Mouse (Mus musculus) erythroblast, embryonic 14.5 days (primary cell): ENCODE results near the gene Kat7. TPM values are rescaled to one million over a fixed set of nuclear protein-coding genes. Genes with fewer than 3 reads are reported as not detected.

Experiments used
- H3K27me3 ChIP-seq: 2 replicates; pipeline ENCODE4 v1.6.1; 2012; ENCODE audit warnings: inconsistent platforms; ENCODE audit not compliant: control insufficient read depth
- H3K36me3 ChIP-seq: 2 replicates; pipeline ENCODE4 v1.6.1; 2012; ENCODE audit warnings: mild to moderate bottlenecking, inconsistent platforms; ENCODE audit not compliant: control insufficient read depth
- H3K4me1 ChIP-seq: 2 replicates; pipeline ENCODE4 v1.6.1; 2012; ENCODE audit warnings: inconsistent platforms; ENCODE audit not compliant: control insufficient read depth
- H3K4me3 ChIP-seq: replicated peaks from 2 replicates; pipeline ENCODE3; 2012; ENCODE audit warnings: moderate library complexity, mild to moderate bottlenecking, inconsistent platforms
- H3K9me3 ChIP-seq: 2 replicates; pipeline ENCODE4 v1.6.1; 2012; ENCODE audit warnings: low read length, inconsistent platforms, mixed read lengths; ENCODE audit not compliant: control insufficient read depth
- GATA1 ChIP-seq: IDR thresholded peaks from 2 replicates; pipeline ENCODE4 v1.6.1; 2012; ENCODE audit warnings: low read length, inconsistent platforms, mixed read lengths
- TAL1 ChIP-seq: IDR thresholded peaks from 3 replicates; pipeline ENCODE4 v1.6.1; 2012; ENCODE audit warnings: low read length, inconsistent platforms, mixed read lengths
- polyA plus RNA-seq: library from polyadenylated mRNA; stranded (reverse); fragments of >175 nt; gene quantifications from 2 replicates; pipeline ENCODE4 v1.2.3, GENCODE M21; 2012

Kat7 gene
- polyA plus RNA-seq, 1 experiment: 1.4 TPM

- Histone ChIP-seq H3K27me3 (no peaks in the 10 kb centered on the region), H3K4me1 (peaks cover 10% of the 10 kb centered on the region), H3K4me3 (no peak overlapping the region), H3K36me3 (peaks cover 95% of the 10 kb centered on the region), H3K9me3 (no peaks in the 10 kb centered on the region)
- TF ChIP-seq TAL1 (no peak), GATA1 (no peak)
These were observed 10.2 kb downstream of the Kat7 start for GRCm38 (mm10) chr11:95299886-95300285.

GRCm38 (mm10) chr11:95298146-95298545, 11.9 kb downstream of the Kat7 start:
- no peak for TF ChIP-seq TAL1
- TF ChIP-seq GATA1: no peak
- no peaks in the 10 kb centered on the region for H3K9me3 ChIP-seq
- H3K4me1 ChIP-seq: peaks cover 10% of the 10 kb centered on the region
- H3K4me3 ChIP-seq: no peak overlapping the region
- H3K36me3 ChIP-seq: peaks cover 95% of the 10 kb centered on the region
- H3K27me3 ChIP-seq: no peaks in the 10 kb centered on the region

GRCm38 (mm10) chr11:95295736-95296135, 14.3 kb downstream of the Kat7 start:
- Histone ChIP-seq H3K27me3 (no peaks in the 10 kb centered on the region), H3K9me3 (no peaks in the 10 kb centered on the region), H3K4me1 (peaks cover 9% of the 10 kb centered on the region), H3K36me3 (peaks cover 95% of the 10 kb centered on the region), H3K4me3 (no peak overlapping the region)
- TF ChIP-seq TAL1 (no peak), GATA1 (no peak)

GRCm38 (mm10) chr11:95293017-95293624, 16.9 kb downstream of the Kat7 start:
- H3K4me3 ChIP-seq: no peak overlapping the region
- H3K4me1 ChIP-seq: peaks cover 2% of the 10 kb centered on the region; the same call in 1 of the 2 replicates
- H3K27me3 ChIP-seq: no peaks in the 10 kb centered on the region
- no peaks in the 10 kb centered on the region for H3K9me3 ChIP-seq
- peaks cover 95% of the 10 kb centered on the region for H3K36me3 ChIP-seq
- TF ChIP-seq TAL1: no peak
- no peak for TF ChIP-seq GATA1

- H3K4me1 ChIP-seq: peaks cover 2% of the 10 kb centered on the region; the same call in 1 of the 2 replicates
- H3K36me3 ChIP-seq: peaks cover 94% of the 10 kb centered on the region
- TF ChIP-seq TAL1: no peak
- TF ChIP-seq GATA1: no peak
- H3K9me3 ChIP-seq: no peaks in the 10 kb centered on the region
- no peaks in the 10 kb centered on the region for H3K27me3 ChIP-seq
- no peak overlapping the region for H3K4me3 ChIP-seq
These were observed 18.0 kb downstream of the Kat7 start for GRCm38 (mm10) chr11:95291998-95292397.

GRCm38 (mm10) chr11:95282331-95282730, 27.7 kb downstream of the Kat7 start:
- TF ChIP-seq TAL1 (no peak), GATA1 (no peak)
- Histone ChIP-seq H3K4me1 (peaks cover 5% of the 10 kb centered on the region), H3K27me3 (no peaks in the 10 kb centered on the region)

GRCm38 (mm10) chr11:95279061-95279659, 30.9 kb downstream of the Kat7 start:
- H3K27me3 ChIP-seq: no peaks in the 10 kb centered on the region
- H3K36me3 ChIP-seq: peaks cover 100% of the 10 kb centered on the region
- H3K4me3 ChIP-seq: no peak overlapping the region
- H3K9me3 ChIP-seq: no peaks in the 10 kb centered on the region
- TF ChIP-seq GATA1 (no peak), TAL1 (no peak)
- H3K4me1 ChIP-seq: peaks cover 5% of the 10 kb centered on the region

More at GRCm38 (mm10) chr11:95282331-95282730, 27.7 kb downstream of the Kat7 start:
- Histone ChIP-seq H3K36me3 (peaks cover 100% of the 10 kb centered on the region), H3K9me3 (no peaks in the 10 kb centered on the region), H3K4me3 (no peak overlapping the region)

GRCm38 (mm10) chr11:95276056-95276455, 34.0 kb downstream of the Kat7 start:
- Histone ChIP-seq H3K4me1 (peaks cover 5% of the 10 kb centered on the region), H3K36me3 (peaks cover 100% of the 10 kb centered on the region), H3K9me3 (no peaks in the 10 kb centered on the region), H3K4me3 (no peak overlapping the region), H3K27me3 (no peaks in the 10 kb centered on the region)
- TF ChIP-seq GATA1 (no peak), TAL1 (no peak)

GRCm38 (mm10) chr11:95274613-95275012, 35.4 kb downstream of the Kat7 start:
- Histone ChIP-seq H3K4me1 (peaks cover 5% of the 10 kb centered on the region), H3K9me3 (no peaks in the 10 kb centered on the region), H3K36me3 (peaks cover 100% of the 10 kb centered on the region), H3K27me3 (no peaks in the 10 kb centered on the region), H3K4me3 (no peak overlapping the region)
- no peak for TF ChIP-seq TAL1
- TF ChIP-seq GATA1: no peak

- H3K27me3 ChIP-seq: no peaks in the 10 kb centered on the region
- TF ChIP-seq TAL1 (no peak), GATA1 (no peak)
- peaks cover 100% of the 10 kb centered on the region for H3K36me3 ChIP-seq
- no peaks in the 10 kb centered on the region for H3K9me3 ChIP-seq
- peaks cover 5% of the 10 kb centered on the region; the same call in 1 of the 2 replicates for H3K4me1 ChIP-seq
- no peak overlapping the region for H3K4me3 ChIP-seq
These were observed 36.4 kb downstream of the Kat7 start for GRCm38 (mm10) chr11:95273661-95274060.
